Mouse (Mus musculus): ENCODE results near the gene Eva1b.

DNA sequence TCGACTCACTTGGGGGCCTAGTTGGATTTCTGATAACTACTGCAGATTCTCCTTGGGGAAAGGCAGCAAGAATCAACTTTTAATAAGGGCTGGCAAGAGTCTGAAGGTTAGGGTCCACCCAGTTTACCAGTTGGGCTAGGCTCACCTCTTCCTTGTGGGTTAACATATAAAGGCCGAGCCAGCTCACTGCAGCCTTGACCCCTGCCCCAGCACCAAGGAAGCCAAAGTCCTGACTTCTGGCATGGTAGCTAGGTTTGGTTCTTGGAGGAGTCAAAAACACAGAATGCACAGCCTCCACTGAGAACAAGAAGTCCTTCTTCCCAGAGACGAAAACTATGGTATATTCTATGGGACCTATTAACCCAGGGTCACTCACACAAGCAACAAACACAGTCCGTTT is 16.1 kb downstream of the Eva1b start:
- TF ChIP-seq CTCF (IDR thresholded peaks at IDR 0.05; ENCODE audit: control insufficient read depth, insufficient read depth, insufficient read length) (no peak), USF1 (IDR thresholded peaks at IDR 0.05; ENCODE audit: low read depth) (no peak), CEBPB (IDR thresholded peaks at IDR 0.05; ENCODE audit: low read depth) (no peak), MAX (IDR thresholded peaks at IDR 0.05) (no peak), MYOG (IDR thresholded peaks at IDR 0.05; ENCODE audit: control insufficient read depth, extremely low read depth, insufficient read length) (no peak), FOSL1 (IDR thresholded peaks at IDR 0.05; ENCODE audit: insufficient read depth, low read length, poor library complexity, severe bottlenecking) (no peak), MYOD1 (IDR thresholded peaks at IDR 0.05; ENCODE audit: control insufficient read depth, insufficient read length, low read depth) (no peak)
